Mouse (Mus musculus): ENCODE results near the gene Acoxl.

The Acoxl gene

GRCm38 (mm10) chr2:127894890-127895289 lies 56.2 kb downstream of the Acoxl start:
- DNase-seq (ENCODE audit: low read depth, low spot score), result no peak

GRCm38 (mm10) chr2:127897718-127898117 lies 59.0 kb downstream of the Acoxl start:
- DNase-seq (ENCODE audit: low read depth, low spot score), result no peak

GRCm38 (mm10) chr2:127904918-127905317 lies 66.2 kb downstream of the Acoxl start:
- no peak for DNase-seq (ENCODE audit: low read depth, low spot score)

- DNase-seq (ENCODE audit: low read depth, low spot score), result peak; percentile 71
These were observed 68.5 kb downstream of the Acoxl start for GRCm38 (mm10) chr2:127906973-127907678.

- DNase-seq (ENCODE audit: low read depth, low spot score), result peak; percentile 84
These were observed 69.0 kb downstream of the Acoxl start for GRCm38 (mm10) chr2:127907679-127908042.

GRCm38 (mm10) chr2:127908881-127909280 lies 70.2 kb downstream of the Acoxl start:
- DNase-seq (ENCODE audit: low read depth, low spot score), result no peak

- no peak for DNase-seq (ENCODE audit: low read depth, low spot score)
These were observed 71.1 kb downstream of the Acoxl start for GRCm38 (mm10) chr2:127909790-127910189.

- no peak for DNase-seq (ENCODE audit: low read depth, low spot score)
These were observed 72.9 kb downstream of the Acoxl start for GRCm38 (mm10) chr2:127911579-127911978.

GRCm38 (mm10) chr2:127914047-127914446 lies 75.4 kb downstream of the Acoxl start:
- DNase-seq (ENCODE audit: low read depth, low spot score), result no peak

GRCm38 (mm10) chr2:127916804-127917410 lies 78.2 kb downstream of the Acoxl start:
- DNase-seq (ENCODE audit: low read depth, low spot score), result no peak

GRCm38 (mm10) chr2:127919740-127920139 lies 81.1 kb downstream of the Acoxl start:
- no peak for DNase-seq (ENCODE audit: low read depth, low spot score)

GRCm38 (mm10) chr2:127922036-127922901 lies 83.6 kb downstream of the Acoxl start:
- DNase-seq (ENCODE audit: low read depth, low spot score), result peak; percentile 76

GRCm38 (mm10) chr2:127923077-127923680 lies 84.5 kb downstream of the Acoxl start:
- no peak for DNase-seq (ENCODE audit: low read depth, low spot score)

- no peak for DNase-seq (ENCODE audit: low read depth, low spot score)
These were observed 88.1 kb downstream of the Acoxl start for GRCm38 (mm10) chr2:127926679-127927324.

- DNase-seq (ENCODE audit: low read depth, low spot score), result no peak
These were observed 89.0 kb downstream of the Acoxl start for GRCm38 (mm10) chr2:127927452-127928273.

GRCm38 (mm10) chr2:127928279-127928678 lies 89.6 kb downstream of the Acoxl start:
- peak; percentile 44 for DNase-seq (ENCODE audit: low read depth, low spot score)

- DNase-seq (ENCODE audit: low read depth, low spot score), result no peak
These were observed 90.2 kb downstream of the Acoxl start for GRCm38 (mm10) chr2:127928871-127929270.

- no peak for DNase-seq (ENCODE audit: low read depth, low spot score)
These were observed 91.5 kb downstream of the Acoxl start for GRCm38 (mm10) chr2:127929939-127930715.

GRCm38 (mm10) chr2:127931576-127931975 lies 92.9 kb downstream of the Acoxl start:
- DNase-seq (ENCODE audit: low read depth, low spot score), result no peak

- no peak for DNase-seq (ENCODE audit: low read depth, low spot score)
These were observed 94.9 kb downstream of the Acoxl start for GRCm38 (mm10) chr2:127933531-127933931.

Data from mesoderm, embryonic 11.5 days (tissue).